Mouse (Mus musculus): Measurements from ENCODE around the gene Zkscan16. TPM values are rescaled to one million over a fixed set of nuclear protein-coding genes. Genes with fewer than 3 reads are reported as not detected.

The Zkscan16 gene
- polyA plus RNA-seq (2016; fragmentation: Nextera tagmentation; extraction: Ambion mirVana): 1.1 TPM in 2 replicates

GRCm38 (mm10) chr4:58943420-58944205, at the start of gene Zkscan16:
Gene Zkscan16 (plus strand): TSS chr4:58943628.
- 2% methylated on average over 50 of the region's 50 CpGs for WGBS
- Histone ChIP-seq H3K4me1 (peaks cover 14% of the 10 kb centered on the region; the same call in 1 of the 2 replicates), H3K9ac (replicated peaks) (peak within 1 kb of the TSS; percentile 60), H3K4me3 (peak within 1 kb of the TSS; percentile 65), H3K4me2 (replicated peaks) (peak within 1 kb of the TSS; percentile 83), H3K9me3 (no peaks in the 10 kb centered on the region), H3K27ac (replicated peaks) (no peak within 1 kb of the TSS), H3K27me3 (peaks cover 17% of the 10 kb centered on the region), H3K36me3 (no peaks in the 10 kb centered on the region)
- peak; percentile 91 for ATAC-seq (ENCODE audit: low FRiP score, low read depth)

GRCm38 (mm10) chr4:58894399-58894798, 49.0 kb upstream of the Zkscan16 start:
- H3K27me3 ChIP-seq: no peaks in the 10 kb centered on the region
- H3K9ac ChIP-seq (replicated peaks): no peak overlapping the region
- no peaks in the 10 kb centered on the region; the same call in 1 of the 2 replicates for H3K4me1 ChIP-seq
- no peak for ATAC-seq (ENCODE audit: low FRiP score, low read depth)
- H3K36me3 ChIP-seq: no peaks in the 10 kb centered on the region
- no peaks in the 10 kb centered on the region for H3K9me3 ChIP-seq
- no peak overlapping the region for H3K4me2 ChIP-seq (replicated peaks)
- 79% methylated on average over 7 of the region's 7 CpGs for WGBS
- H3K4me3 ChIP-seq: no peak overlapping the region
- no peak overlapping the region for H3K27ac ChIP-seq (replicated peaks)

- Histone ChIP-seq H3K4me2 (replicated peaks) (no peak overlapping the region), H3K9me3 (no peaks in the 10 kb centered on the region), H3K36me3 (no peaks in the 10 kb centered on the region), H3K27ac (replicated peaks) (no peak overlapping the region), H3K4me3 (no peak overlapping the region), H3K9ac (replicated peaks) (no peak overlapping the region), H3K4me1 (no peaks in the 10 kb centered on the region; the same call in 1 of the 2 replicates), H3K27me3 (no peaks in the 10 kb centered on the region)
- 73% methylated on average over 4 of the region's 4 CpGs for WGBS
- ATAC-seq (ENCODE audit: low FRiP score, low read depth): no peak
Measured at GRCm38 (mm10) chr4:58897436-58897835, 46.0 kb upstream of the Zkscan16 start.

- Histone ChIP-seq H3K4me1 (peaks cover 5% of the 10 kb centered on the region), H3K9me3 (no peaks in the 10 kb centered on the region), H3K4me2 (replicated peaks) (no peak overlapping the region), H3K4me3 (no peak overlapping the region), H3K27ac (replicated peaks) (no peak overlapping the region), H3K27me3 (no peaks in the 10 kb centered on the region), H3K9ac (replicated peaks) (no peak overlapping the region), H3K36me3 (no peaks in the 10 kb centered on the region)
- no peak for ATAC-seq (ENCODE audit: low FRiP score, low read depth)
Measured at GRCm38 (mm10) chr4:58898318-58898717, 45.1 kb upstream of the Zkscan16 start.

- peaks cover 13% of the 10 kb centered on the region for H3K4me1 ChIP-seq
- H3K4me3 ChIP-seq: no peak overlapping the region
- no peaks in the 10 kb centered on the region for H3K36me3 ChIP-seq
- no peak overlapping the region for H3K9ac ChIP-seq (replicated peaks)
- no peak for ATAC-seq (ENCODE audit: low FRiP score, low read depth)
- no peak overlapping the region for H3K4me2 ChIP-seq (replicated peaks)
- no peaks in the 10 kb centered on the region for H3K27me3 ChIP-seq
- no peaks in the 10 kb centered on the region for H3K9me3 ChIP-seq
- no peak overlapping the region for H3K27ac ChIP-seq (replicated peaks)
- WGBS: 97% methylated on average over 1 of the region's 1 CpGs
Measured at GRCm38 (mm10) chr4:58907453-58907852, 36.0 kb upstream of the Zkscan16 start.

GRCm38 (mm10) chr4:58910175-58911068, 33.0 kb upstream of the Zkscan16 start:
- no peaks in the 10 kb centered on the region for H3K36me3 ChIP-seq
- H3K27me3 ChIP-seq: 0 out of 2 replicates have a peak, but pooled peaks cover 4% of the 10 kb centered on the region
- H3K4me1 ChIP-seq: peaks cover 15% of the 10 kb centered on the region
- H3K27ac ChIP-seq (replicated peaks): peak overlapping the region; percentile 97; the same call in 1 of the 2 replicates
- H3K4me3 ChIP-seq: peak overlapping the region; percentile 96
- no peak for ATAC-seq (ENCODE audit: low FRiP score, low read depth)
- 37% methylated on average over 16 of the region's 16 CpGs for WGBS
- no peaks in the 10 kb centered on the region for H3K9me3 ChIP-seq
- H3K9ac ChIP-seq (replicated peaks): peak overlapping the region; percentile 97
- H3K4me2 ChIP-seq (replicated peaks): peak overlapping the region; percentile 65

GRCm38 (mm10) chr4:58911069-58911830, 32.2 kb upstream of the Zkscan16 start:
- Histone ChIP-seq H3K4me2 (replicated peaks) (peak overlapping the region; percentile 65), H3K4me1 (peaks cover 15% of the 10 kb centered on the region), H3K4me3 (peak overlapping the region; percentile 96), H3K27ac (replicated peaks) (peak overlapping the region; percentile 97), H3K9me3 (no peaks in the 10 kb centered on the region), H3K27me3 (0 out of 2 replicates have a peak, but pooled peaks cover 4% of the 10 kb centered on the region), H3K9ac (replicated peaks) (peak overlapping the region; percentile 97), H3K36me3 (no peaks in the 10 kb centered on the region)
- WGBS: under 1% methylated on average over 56 of the region's 56 CpGs
- ATAC-seq (ENCODE audit: low FRiP score, low read depth): peak; percentile 64

- peak overlapping the region; percentile 97 for H3K9ac ChIP-seq (replicated peaks)
- 0 out of 2 replicates have a peak, but pooled peaks cover 4% of the 10 kb centered on the region for H3K27me3 ChIP-seq
- H3K9me3 ChIP-seq: no peaks in the 10 kb centered on the region
- H3K27ac ChIP-seq (replicated peaks): peak overlapping the region; percentile 97
- peaks cover 15% of the 10 kb centered on the region for H3K4me1 ChIP-seq
- WGBS: under 1% methylated on average over 70 of the region's 126 CpGs
- H3K4me2 ChIP-seq (replicated peaks): peak overlapping the region; percentile 65
- ATAC-seq (ENCODE audit: low FRiP score, low read depth): peak; percentile 81
- H3K36me3 ChIP-seq: no peaks in the 10 kb centered on the region
- peak overlapping the region; percentile 96 for H3K4me3 ChIP-seq
Measured at GRCm38 (mm10) chr4:58911831-58912628, 31.4 kb upstream of the Zkscan16 start.

- WGBS: 3% methylated on average over 43 of the region's 43 CpGs
- ATAC-seq (ENCODE audit: low FRiP score, low read depth): peak; percentile 71
- Histone ChIP-seq H3K27me3 (0 out of 2 replicates have a peak, but pooled peaks cover 4% of the 10 kb centered on the region), H3K4me1 (peaks cover 15% of the 10 kb centered on the region), H3K9ac (replicated peaks) (peak within 1 kb of the TSS; percentile 97), H3K9me3 (no peaks in the 10 kb centered on the region), H3K27ac (replicated peaks) (peak within 1 kb of the TSS; percentile 97), H3K4me2 (replicated peaks) (peak within 1 kb of the TSS; percentile 65), H3K36me3 (no peaks in the 10 kb centered on the region), H3K4me3 (peak within 1 kb of the TSS; percentile 96)
Measured at GRCm38 (mm10) chr4:58912629-58913335, 30.6 kb upstream of the Zkscan16 start, which contains the start of gene Ecpas. Gene Ecpas (minus strand): TSS chr4:58912749.

- Histone ChIP-seq H3K4me2 (replicated peaks) (peak overlapping the region; percentile 65), H3K9ac (replicated peaks) (no peak overlapping the region), H3K36me3 (no peaks in the 10 kb centered on the region), H3K27me3 (0 out of 2 replicates have a peak, but pooled peaks cover 4% of the 10 kb centered on the region), H3K27ac (replicated peaks) (no peak overlapping the region), H3K4me3 (0 out of 2 replicates have a peak overlapping the region, but pooled peaks have one; percentile 96), H3K4me1 (peaks cover 15% of the 10 kb centered on the region), H3K9me3 (no peaks in the 10 kb centered on the region)
- 41% methylated on average over 3 of the region's 3 CpGs for WGBS
- ATAC-seq (ENCODE audit: low FRiP score, low read depth): no peak
Measured at GRCm38 (mm10) chr4:58913336-58914026, 29.9 kb upstream of the Zkscan16 start.
